Comparison of ENCODE assay signal across 8 mouse cellular contexts in the genomic region with DNA sequence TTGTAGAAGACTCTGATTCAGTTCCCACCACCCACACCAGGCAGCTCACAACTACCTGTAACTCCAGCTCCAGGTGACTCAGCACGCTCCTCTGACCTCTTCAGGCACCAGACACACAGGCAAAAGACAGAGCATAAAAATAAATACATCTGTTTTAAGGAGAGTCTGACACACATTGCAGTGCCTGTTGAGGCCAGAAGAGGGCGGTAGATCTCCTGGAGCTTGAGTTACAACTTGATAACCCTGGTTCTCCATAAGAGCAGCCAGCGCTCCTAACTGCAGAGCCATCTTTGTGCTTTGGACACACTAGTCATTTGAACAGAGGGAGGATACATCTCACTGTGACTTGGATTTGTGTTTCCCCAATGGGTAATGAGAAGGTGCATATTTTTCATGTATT. TPM values are rescaled to one million over a fixed set of nuclear protein-coding genes. Genes with fewer than 3 reads are reported as not detected.
DNase-seq lines count a peak whose midpoint lies in the region; ATAC-seq and TF ChIP-seq lines count a peak whose summit lies in the region.

No protein-coding gene starts in this region.

- no peaks in the 10 kb centered on the region for H3K9me3 ChIP-seq in hindbrain, embryonic 11.5 days (ENCODE audit: control insufficient read depth, low read length)
- no peaks in the 10 kb centered on the region for H3K9me3 ChIP-seq in hindbrain, embryonic 13.5 days
- H3K9me3 ChIP-seq in ES-E14 (ENCODE audit: control insufficient read depth, insufficient read depth, low read depth, low read length), result no peaks in the 10 kb centered on the region
- no peaks in the 10 kb centered on the region for H3K9me3 ChIP-seq in lung, embryonic 14.5 days (ENCODE audit: low read depth, low read length)

- no peak for ATAC-seq in hindbrain, embryonic 11.5 days (ENCODE audit: low FRiP score)
- no peak for ATAC-seq in hindbrain, embryonic 13.5 days (ENCODE audit: low FRiP score)
- ATAC-seq in hematopoietic stem cell, adult 5-6 weeks (replicated peaks in 1 of 2; ENCODE audit: insufficient read depth in 1 of 2, low FRiP score in 2 of 2, low TSS enrichment in 1 of 2, low read depth in 1 of 2, poor library complexity in 2 of 2, severe bottlenecking in 2 of 2), result peak; percentile 48 to 61; a peak in 3 of 4 replicates
- ATAC-seq in lung, embryonic 14.5 days (ENCODE audit: insufficient read depth), result no peak

- no peaks in the 10 kb centered on the region for H3K36me3 ChIP-seq in hindbrain, embryonic 11.5 days (ENCODE audit: control insufficient read depth, insufficient read depth, low read length)
- H3K36me3 ChIP-seq in hindbrain, embryonic 13.5 days, result no peaks in the 10 kb centered on the region
- no peaks in the 10 kb centered on the region for H3K36me3 ChIP-seq in ES-E14 (ENCODE audit: control insufficient read depth, insufficient read depth, low read length, poor library complexity, severe bottlenecking)
- no peaks in the 10 kb centered on the region for H3K36me3 ChIP-seq in lung, embryonic 14.5 days (ENCODE audit: insufficient read depth)

- H3K27me3 ChIP-seq in hindbrain, embryonic 11.5 days (ENCODE audit: control insufficient read depth, insufficient read depth, low read length), result no peaks in the 10 kb centered on the region
- 0 out of 2 replicates have a peak, but pooled peaks cover 5% of the 10 kb centered on the region for H3K27me3 ChIP-seq in hindbrain, embryonic 13.5 days
- no peaks in the 10 kb centered on the region for H3K27me3 ChIP-seq in lung, embryonic 14.5 days (ENCODE audit: insufficient read depth, low read length)

- no peak overlapping the region for H3K9ac ChIP-seq in hindbrain, embryonic 11.5 days (ENCODE audit: low read depth, low read length)
- H3K9ac ChIP-seq in hindbrain, embryonic 13.5 days, result no peak overlapping the region
- H3K9ac ChIP-seq in ES-E14 (ENCODE audit: insufficient read depth, low read depth, low read length, poor library complexity, severe bottlenecking), result no peak overlapping the region
- no peak overlapping the region for H3K9ac ChIP-seq in lung, embryonic 14.5 days

- no peak overlapping the region for H3K4me2 ChIP-seq in hindbrain, embryonic 11.5 days (replicated peaks; ENCODE audit: low read depth, low read length)
- no peak overlapping the region for H3K4me2 ChIP-seq in hindbrain, embryonic 13.5 days
- no peak overlapping the region for H3K4me2 ChIP-seq in lung, embryonic 14.5 days

- TF ChIP-seq POLR2A in bone marrow macrophage, adult 2 months (IDR thresholded peaks at IDR 0.05; ENCODE audit: borderline replicate concordance, low read depth, low read length), result no peak

- in situ Hi-C loops in ES-E14 (cut with MboI; ENCODE audit: low sequenced_read_pairs in 2 of 2, unreplicated experiment in 2 of 2), result loop anchor here in 1 of 2 experiments (5.0 kb wide), 1 partner anchor 223 kb away; no protein-coding TSS in a partner anchor

- DNase-seq in hindbrain, embryonic 11.5 days (ENCODE audit: low spot score), result peak; percentile 43
- DNase-seq in ES-E14 (ENCODE audit: low read depth, low spot score), result peak; percentile 70
- DNase-seq in lung, embryonic 14.5 days, result peak; percentile 70
- peak; percentile 16 to 29 for DNase-seq in spleen, postnatal 36 days (ENCODE audit: low spot score in 2 of 2)
- DNase-seq in urinary bladder, postnatal 4 days (ENCODE audit: low spot score in 2 of 2), result no peak

- TF ChIP-seq CTCF in bone marrow macrophage, adult 2 months (IDR thresholded peaks at IDR 0.05; ENCODE audit: low read depth, low read length), result peak; percentile 57; the same call in 1 of the 2 replicates
- TF ChIP-seq CTCF in lung, embryonic 14.5 days (IDR thresholded peaks at IDR 0.05; ENCODE audit: low read depth), result peak; percentile 68

- 46% methylated on average over 3 of the region's 3 CpGs for WGBS in hindbrain, embryonic 11.5 days
- 52% methylated on average over 3 of the region's 3 CpGs for WGBS in hindbrain, embryonic 13.5 days
- WGBS in lung, embryonic 14.5 days, result 44% methylated on average over 3 of the region's 3 CpGs

- H3K4me1 ChIP-seq in hindbrain, embryonic 11.5 days (replicated peaks; ENCODE audit: control insufficient read depth, insufficient read depth, low read length), result no peaks in the 10 kb centered on the region
- H3K4me1 ChIP-seq in hindbrain, embryonic 13.5 days (replicated peaks), result no peaks in the 10 kb centered on the region
- no peaks in the 10 kb centered on the region for H3K4me1 ChIP-seq in ES-E14 (ENCODE audit: control insufficient read depth in 2 of 2, insufficient read depth in 2 of 2, low read length in 2 of 2, poor library complexity in 1 of 2)
- H3K4me1 ChIP-seq in bone marrow macrophage, adult 2 months (ENCODE audit: control insufficient read depth, insufficient read depth, low read length), result no peaks in the 10 kb centered on the region
- no peaks in the 10 kb centered on the region for H3K4me1 ChIP-seq in lung, embryonic 14.5 days (ENCODE audit: insufficient read depth)

- H3K4me3 ChIP-seq in hindbrain, embryonic 11.5 days (ENCODE audit: low read depth, low read length), result no peak overlapping the region
- no peak overlapping the region for H3K4me3 ChIP-seq in hindbrain, embryonic 13.5 days
- no peak overlapping the region for H3K4me3 ChIP-seq in ES-E14 (ENCODE audit: insufficient read depth in 1 of 2, low read depth in 1 of 2, low read length in 2 of 2, poor library complexity in 1 of 2, severe bottlenecking in 1 of 2)
- no peak overlapping the region for H3K4me3 ChIP-seq in bone marrow macrophage, adult 2 months (ENCODE audit: insufficient read depth, low read length)
- H3K4me3 ChIP-seq in lung, embryonic 14.5 days (ENCODE audit: low read depth, low read length), result no peak overlapping the region

- H3K27ac ChIP-seq in hindbrain, embryonic 11.5 days (ENCODE audit: low read depth, low read length), result no peak overlapping the region
- no peak overlapping the region for H3K27ac ChIP-seq in hindbrain, embryonic 13.5 days
- H3K27ac ChIP-seq in ES-E14 (ENCODE audit: insufficient read depth, low read depth, low read length, poor library complexity, severe bottlenecking), result no peak overlapping the region
- no peak overlapping the region for H3K27ac ChIP-seq in bone marrow macrophage, adult 2 months (ENCODE audit: insufficient read depth, low read depth, low read length)
- H3K27ac ChIP-seq in lung, embryonic 14.5 days (ENCODE audit: low read depth), result no peak overlapping the region

TF ChIP-seq in ES-E14, 5 proteins besides CTCF, POLR2A, EP300 and RAD21:
- TF ChIP-seq ZC3H11A (IDR thresholded peaks at IDR 0.05; ENCODE audit: borderline replicate concordance, low read depth, low read length) (peak; percentile 72), HCFC1 (IDR thresholded peaks at IDR 0.05; ENCODE audit: borderline replicate concordance, insufficient read depth, low read length) (no peak)
TF ChIP-seq in ES-E14: peak in this region for 1.

RNA-seq across cellular contexts. Expression of a gene that starts 13.2 kb away (rescaled TPM):
- not detected in 2 replicates for polyA plus RNA-seq in hindbrain, embryonic 11.5 days (2014; fragmentation: Nextera tagmentation; extraction: Ambion mirVana)
- not detected in 2 replicates for polyA plus RNA-seq in hindbrain, embryonic 13.5 days (2015; fragmentation: Nextera tagmentation; extraction: Ambion mirVana)
- not detected in 2 replicates for total RNA-seq in ES-E14 (2012; rRNA removed)
- not detected in 2 replicates for polyA plus RNA-seq in bone marrow macrophage, adult 2 months (2012; ENCODE audit: insufficient read depth, insufficient read length, missing spikeins)
- not detected in 2 replicates for total RNA-seq in hematopoietic stem cell, adult 5-6 weeks (2017)
- polyA plus RNA-seq in lung, embryonic 14.5 days (2014; fragmentation: Nextera tagmentation; extraction: Ambion mirVana), result not detected in 2 replicates

RNA-seq across cellular contexts. Expression of a gene that starts 20.2 kb away (rescaled TPM):
- polyA plus RNA-seq in hindbrain, embryonic 11.5 days (2014; fragmentation: Nextera tagmentation; extraction: Ambion mirVana), result 0.65 and 0.67 TPM in 2 replicates
- polyA plus RNA-seq in hindbrain, embryonic 13.5 days (2015; fragmentation: Nextera tagmentation; extraction: Ambion mirVana), result 1.1 and 1.5 TPM in 2 replicates
- total RNA-seq in ES-E14 (2012; rRNA removed), result 0.09 TPM in 1 of 2 replicates, not detected in the other
- 2.4 and 3.3 TPM in 2 replicates for polyA plus RNA-seq in bone marrow macrophage, adult 2 months (2012; ENCODE audit: insufficient read depth, insufficient read length, missing spikeins)
- total RNA-seq in hematopoietic stem cell, adult 5-6 weeks (2017), result not detected in 2 replicates
- polyA plus RNA-seq in lung, embryonic 14.5 days (2014; fragmentation: Nextera tagmentation; extraction: Ambion mirVana), result 1.1 and 1.2 TPM in 2 replicates

RNA-seq across cellular contexts. Expression of a gene that starts 39.4 kb away (rescaled TPM):
- polyA plus RNA-seq in hindbrain, embryonic 11.5 days (2014; fragmentation: Nextera tagmentation; extraction: Ambion mirVana), result 2.0 and 3.2 TPM in 2 replicates
- polyA plus RNA-seq in hindbrain, embryonic 13.5 days (2015; fragmentation: Nextera tagmentation; extraction: Ambion mirVana), result 3.2 and 3.5 TPM in 2 replicates
- total RNA-seq in ES-E14 (2012; rRNA removed), result 7.4 and 11.8 TPM in 2 replicates
- polyA plus RNA-seq in bone marrow macrophage, adult 2 months (2012; ENCODE audit: insufficient read depth, insufficient read length, missing spikeins), result 38.7 and 44.3 TPM in 2 replicates
- 2.7 and 6.4 TPM in 2 replicates for total RNA-seq in hematopoietic stem cell, adult 5-6 weeks (2017)
- 1.9 and 2.4 TPM in 2 replicates for polyA plus RNA-seq in lung, embryonic 14.5 days (2014; fragmentation: Nextera tagmentation; extraction: Ambion mirVana)

Comparison
In these comparisons a context has a peak if more than half of its experiments do, and no peak if none do; other contexts are left out.
1. ATAC-seq: peak in hematopoietic stem cell, adult 5-6 weeks (2 of 2); none in hindbrain, embryonic 11.5 days (single experiment), hindbrain, embryonic 13.5 days (single experiment) and lung, embryonic 14.5 days (single experiment).
2. DNase-seq: peak in hindbrain, embryonic 11.5 days (single experiment), ES-E14 (single experiment), lung, embryonic 14.5 days (single experiment) and spleen, postnatal 36 days (2 of 2); none in urinary bladder, postnatal 4 days (0 of 2).